In the genomic region with DNA sequence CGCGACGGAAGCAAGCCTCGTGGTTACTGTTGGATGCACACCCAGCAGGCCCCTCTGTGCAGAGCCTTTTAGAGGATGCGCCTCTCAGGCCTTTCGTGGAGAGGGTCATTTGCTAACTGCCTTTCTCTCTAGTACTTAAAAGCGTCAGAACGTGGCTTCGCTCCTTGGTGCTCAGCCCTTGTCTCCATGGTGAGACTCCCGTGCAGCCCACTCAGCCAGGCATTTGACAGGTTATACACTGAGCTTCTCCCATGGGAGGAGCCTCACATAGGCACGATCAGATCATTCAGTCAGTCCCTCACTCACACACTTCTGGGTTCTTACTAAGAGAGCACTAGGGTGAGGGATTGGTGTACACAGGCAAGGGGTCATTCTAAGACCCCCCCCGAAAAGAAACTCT, we compare ENCODE assay signal across 23 mouse cellular contexts. TPM values are rescaled to one million over a fixed set of nuclear protein-coding genes. Genes with fewer than 3 reads are reported as not detected.
DNase-seq lines count a peak whose midpoint lies in the region; ATAC-seq and TF ChIP-seq lines count a peak whose summit lies in the region.
"Had no signal": no experiment of that assay in that cellular context is flagged by ENCODE, and none has a peak within 500 bp of the region (broad histone marks: within the 10 kb centered on the region; RNA-seq: fewer than 3 reads in every experiment).

No protein-coding gene starts in this region.

- TF ChIP-seq POLR2A in thymus, adult 2 months (IDR thresholded peaks at IDR 0.05; ENCODE audit: control insufficient read depth, extremely low read depth, insufficient read depth, low read length, poor library complexity), result no peak

- no peak overlapping the region for H3K4me3 ChIP-seq in forebrain, embryonic 12.5 days (replicated peaks)
- H3K4me3 ChIP-seq in forebrain, embryonic 16.5 days (replicated peaks; ENCODE audit: low read length), result no peak overlapping the region
- H3K4me3 ChIP-seq in neural tube, embryonic 13.5 days, result no peak overlapping the region
- H3K4me3 ChIP-seq in hindbrain, postnatal 0 days (ENCODE audit: low read length), result no peak overlapping the region
- H3K4me3 ChIP-seq in neural tube, embryonic 15.5 days (replicated peaks), result no peak overlapping the region
- no peak overlapping the region for H3K4me3 ChIP-seq in thymus, adult 2 months (ENCODE audit: control insufficient read depth, insufficient read depth, low read length)
- H3K4me3 ChIP-seq: gastrocnemius, adult 2 months; heart, embryonic 13.5 days; intestine, embryonic 15.5 days; lung, embryonic 15.5 days; midbrain, embryonic 12.5 days had no signal

- peaks cover 22% of the 10 kb centered on the region for H3K4me1 ChIP-seq in forebrain, embryonic 12.5 days
- peaks cover 12% of the 10 kb centered on the region for H3K4me1 ChIP-seq in forebrain, embryonic 16.5 days (replicated peaks; ENCODE audit: control insufficient read depth, insufficient read depth, low read length)
- H3K4me1 ChIP-seq in neural tube, embryonic 13.5 days (replicated peaks), result peaks cover 34% of the 10 kb centered on the region
- H3K4me1 ChIP-seq in hindbrain, postnatal 0 days (ENCODE audit: insufficient read depth, low read length), result peaks cover 13% of the 10 kb centered on the region
- H3K4me1 ChIP-seq in neural tube, embryonic 15.5 days, result peaks cover 21% of the 10 kb centered on the region
- H3K4me1 ChIP-seq in thymus, adult 2 months (replicated peaks; ENCODE audit: control insufficient read depth, insufficient read depth, low read length), result peaks cover 11% of the 10 kb centered on the region

- no peaks in the 10 kb centered on the region for H3K9me3 ChIP-seq in forebrain, embryonic 12.5 days
- no peaks in the 10 kb centered on the region for H3K9me3 ChIP-seq in forebrain, embryonic 16.5 days (ENCODE audit: control insufficient read depth, low read length)
- no peaks in the 10 kb centered on the region for H3K9me3 ChIP-seq in neural tube, embryonic 13.5 days
- no peaks in the 10 kb centered on the region for H3K9me3 ChIP-seq in hindbrain, postnatal 0 days (ENCODE audit: low read length)
- H3K9me3 ChIP-seq in neural tube, embryonic 15.5 days (replicated peaks), result no peaks in the 10 kb centered on the region
- H3K9me3 ChIP-seq: heart, embryonic 13.5 days; intestine, embryonic 15.5 days; lung, embryonic 15.5 days; midbrain, embryonic 12.5 days had no signal

- no peak overlapping the region for H3K4me2 ChIP-seq in forebrain, embryonic 12.5 days
- no peak overlapping the region for H3K4me2 ChIP-seq in forebrain, embryonic 16.5 days (ENCODE audit: low read length)
- H3K4me2 ChIP-seq in neural tube, embryonic 13.5 days, result no peak overlapping the region
- no peak overlapping the region for H3K4me2 ChIP-seq in hindbrain, postnatal 0 days (ENCODE audit: low read depth, low read length)
- H3K4me2 ChIP-seq in neural tube, embryonic 15.5 days, result no peak overlapping the region
- H3K4me2 ChIP-seq: heart, embryonic 13.5 days; intestine, embryonic 15.5 days; lung, embryonic 15.5 days; midbrain, embryonic 12.5 days had no signal

- no peaks in the 10 kb centered on the region for H3K36me3 ChIP-seq in forebrain, embryonic 12.5 days (replicated peaks)
- no peaks in the 10 kb centered on the region for H3K36me3 ChIP-seq in forebrain, embryonic 16.5 days (ENCODE audit: control insufficient read depth, insufficient read depth)
- no peaks in the 10 kb centered on the region for H3K36me3 ChIP-seq in neural tube, embryonic 13.5 days
- no peaks in the 10 kb centered on the region for H3K36me3 ChIP-seq in hindbrain, postnatal 0 days (ENCODE audit: insufficient read depth, low read length)
- no peaks in the 10 kb centered on the region for H3K36me3 ChIP-seq in neural tube, embryonic 15.5 days
- no peaks in the 10 kb centered on the region for H3K36me3 ChIP-seq in thymus, adult 2 months (ENCODE audit: control insufficient read depth, insufficient read depth, low read length)
- H3K36me3 ChIP-seq: heart, embryonic 13.5 days; intestine, embryonic 15.5 days; lung, embryonic 15.5 days; midbrain, embryonic 12.5 days had no signal

- H3K27ac ChIP-seq in forebrain, embryonic 12.5 days, result peak overlapping the region; percentile 5; the same call in 1 of the 2 replicates
- no peak overlapping the region for H3K27ac ChIP-seq in forebrain, embryonic 16.5 days (ENCODE audit: low read length)
- no peak overlapping the region; the same call in 1 of the 2 replicates for H3K27ac ChIP-seq in neural tube, embryonic 13.5 days (replicated peaks)
- H3K27ac ChIP-seq in hindbrain, postnatal 0 days, result no peak overlapping the region
- no peak overlapping the region for H3K27ac ChIP-seq in neural tube, embryonic 15.5 days (replicated peaks)
- no peak overlapping the region for H3K27ac ChIP-seq in thymus, adult 2 months (ENCODE audit: control insufficient read depth, insufficient read depth, low read length)
- H3K27ac ChIP-seq: gastrocnemius, adult 2 months; heart, embryonic 13.5 days; intestine, embryonic 15.5 days; liver, embryonic 14.5 days; lung, embryonic 15.5 days; macrophage; midbrain, embryonic 12.5 days had no signal

- 0 out of 2 replicates have a peak, but pooled peaks cover 4% of the 10 kb centered on the region for H3K27me3 ChIP-seq in forebrain, embryonic 12.5 days
- H3K27me3 ChIP-seq in forebrain, embryonic 16.5 days (replicated peaks; ENCODE audit: control insufficient read depth, insufficient read depth, low read length), result no peaks in the 10 kb centered on the region
- no peaks in the 10 kb centered on the region for H3K27me3 ChIP-seq in neural tube, embryonic 13.5 days
- H3K27me3 ChIP-seq in hindbrain, postnatal 0 days (ENCODE audit: insufficient read depth, low read length), result no peaks in the 10 kb centered on the region
- H3K27me3 ChIP-seq in neural tube, embryonic 15.5 days (replicated peaks), result no peaks in the 10 kb centered on the region
- H3K27me3 ChIP-seq in thymus, adult 2 months (ENCODE audit: control insufficient read depth, insufficient read depth, low read length), result no peaks in the 10 kb centered on the region
- H3K27me3 ChIP-seq: intestine, embryonic 15.5 days; Patski had no signal

- TF ChIP-seq CTCF in hindbrain, postnatal 0 days (IDR thresholded peaks at IDR 0.05; ENCODE audit: low read depth), result no peak
- no peak for TF ChIP-seq CTCF in thymus, adult 2 months (IDR thresholded peaks at IDR 0.05; ENCODE audit: borderline replicate concordance, control insufficient read depth, extremely low read depth, insufficient read depth, low read length, poor library complexity)

- ATAC-seq in forebrain, embryonic 12.5 days (ENCODE audit: low FRiP score), result no peak
- ATAC-seq in forebrain, embryonic 16.5 days, result no peak
- peak; percentile 24; the same call in 1 of the 2 replicates for ATAC-seq in neural tube, embryonic 13.5 days (ENCODE audit: low read depth)
- ATAC-seq in hindbrain, postnatal 0 days, result 0 out of 2 replicates have a peak, but pooled peaks have one; percentile 28
- 0 out of 2 replicates have a peak, but pooled peaks have one; percentile 28 for ATAC-seq in neural tube, embryonic 15.5 days (ENCODE audit: low FRiP score)
- ATAC-seq: CD4-positive, CD25-positive, alpha-beta regulatory T cell, adult 4 months; intestine, embryonic 15.5 days; Patski had no signal

- WGBS in forebrain, embryonic 12.5 days, result 58% methylated on average over 12 of the region's 12 CpGs
- 55% methylated on average over 12 of the region's 12 CpGs for WGBS in forebrain, embryonic 16.5 days
- WGBS in neural tube, embryonic 13.5 days, result 33% methylated on average over 12 of the region's 12 CpGs
- WGBS in hindbrain, postnatal 0 days, result 35% methylated on average over 12 of the region's 12 CpGs
- 35% methylated on average over 12 of the region's 12 CpGs for WGBS in neural tube, embryonic 15.5 days
- 90% methylated on average over 12 of the region's 12 CpGs for WGBS in thymus, adult 2 months

- no peak overlapping the region for H3K9ac ChIP-seq in forebrain, embryonic 12.5 days
- H3K9ac ChIP-seq in forebrain, embryonic 16.5 days (replicated peaks; ENCODE audit: low read depth, low read length), result no peak overlapping the region
- no peak overlapping the region for H3K9ac ChIP-seq in neural tube, embryonic 13.5 days
- no peak overlapping the region for H3K9ac ChIP-seq in hindbrain, postnatal 0 days (replicated peaks; ENCODE audit: low read length)
- H3K9ac ChIP-seq in neural tube, embryonic 15.5 days (replicated peaks), result no peak overlapping the region
- H3K9ac ChIP-seq: heart, embryonic 13.5 days; intestine, embryonic 15.5 days; liver, embryonic 14.5 days; lung, embryonic 15.5 days; midbrain, embryonic 12.5 days had no signal

- no peak for DNase-seq in neural tube, embryonic 10.5 days (ENCODE audit: extremely low spot score, low spot score)
- DNase-seq in hindbrain, postnatal 0 days (ENCODE audit: low spot score), result peak; percentile 44
- no peak for DNase-seq in thymus, postnatal 14 days
- no peak for DNase-seq in thymus, adult 2 months
- DNase-seq: adrenal gland, adult 8-10 months; cerebellum, adult 11 months; cerebellum, postnatal 10 days; gastrocnemius, adult 2 months; heart, postnatal 36 days; kidney, adult 9 months; spleen, adult 18-20 months had no signal

RNA-seq across cellular contexts. Expression of gene Atp2b4, which starts 39.7 kb away (rescaled TPM):
- 8.5 and 9.2 TPM in 2 replicates for polyA plus RNA-seq in forebrain, embryonic 12.5 days (2016; fragmentation: Nextera tagmentation; extraction: Ambion mirVana)
- 9.3 and 11.1 TPM in 2 replicates for polyA plus RNA-seq in forebrain, embryonic 16.5 days (2015; fragmentation: Nextera tagmentation; extraction: Ambion mirVana)
- polyA plus RNA-seq in neural tube, embryonic 13.5 days (2015; fragmentation: Nextera tagmentation; extraction: Ambion mirVana), result 10.7 and 13.7 TPM in 2 replicates
- 56.6 and 57.3 TPM in 2 replicates for total RNA-seq in hindbrain, postnatal 0 days (2014; rRNA removed)
- polyA plus RNA-seq in hindbrain, postnatal 0 days (2015; fragmentation: Nextera tagmentation; extraction: Ambion mirVana), result 13.2 and 13.4 TPM in 2 replicates
- 13.6 and 17.1 TPM in 2 replicates for polyA plus RNA-seq in neural tube, embryonic 15.5 days (2015; fragmentation: Nextera tagmentation; extraction: Ambion mirVana)
- polyA plus RNA-seq in thymus, adult 2 months (2012; rRNA removed), result 4.0 and 4.1 TPM in 2 replicates

Comparison
In these comparisons a context has a peak if more than half of its experiments do, and no peak if none do; other contexts are left out.
1. ATAC-seq: peak in neural tube, embryonic 13.5 days (single experiment), hindbrain, postnatal 0 days (single experiment) and neural tube, embryonic 15.5 days (single experiment); none in forebrain, embryonic 12.5 days (single experiment) and forebrain, embryonic 16.5 days (single experiment).